Mouse (Mus musculus) bone marrow, adult 2 months (tissue): Measurements from ENCODE around the gene Med20.

Source experiments
- CTCF ChIP-seq: fragments of 200-500 bp; IDR thresholded peaks from 2 replicates; pipeline ENCODE4 v1.5.1; 2011; ENCODE audit warnings: low read length, control low read depth; ENCODE audit not compliant: control insufficient read depth, insufficient read depth
- POLR2A ChIP-seq: fragments of 200-500 bp; IDR thresholded peaks from 2 replicates; pipeline ENCODE4 v1.6.1; 2011; ENCODE audit warnings: low read depth, mild to moderate bottlenecking, control low read depth, low read length, borderline replicate concordance; ENCODE audit not compliant: control insufficient read depth

DNA sequence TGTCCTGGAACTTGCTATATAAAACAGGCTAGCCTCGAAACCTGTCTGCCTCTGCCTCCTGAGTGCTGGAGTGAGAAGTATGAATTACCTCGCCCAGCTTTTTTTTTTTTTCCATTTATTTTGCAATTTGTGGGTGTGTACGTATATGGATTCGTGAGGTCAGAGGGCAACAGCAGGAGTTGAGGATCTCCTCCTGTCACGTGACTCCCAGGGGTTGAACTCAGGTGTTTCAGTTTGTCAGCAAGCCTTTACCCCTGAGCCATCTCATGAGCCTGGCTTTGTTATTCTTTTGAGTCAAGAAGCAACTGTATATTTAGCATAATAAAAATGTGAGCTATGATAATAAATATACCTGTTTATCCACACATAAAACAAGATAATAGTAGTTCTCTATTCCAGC is 44.3 kb downstream of the Med20 start:
- TF ChIP-seq CTCF (no peak), POLR2A (no peak)
